Mouse (Mus musculus): ENCODE measurements around the gene Kif26a.

DNA sequence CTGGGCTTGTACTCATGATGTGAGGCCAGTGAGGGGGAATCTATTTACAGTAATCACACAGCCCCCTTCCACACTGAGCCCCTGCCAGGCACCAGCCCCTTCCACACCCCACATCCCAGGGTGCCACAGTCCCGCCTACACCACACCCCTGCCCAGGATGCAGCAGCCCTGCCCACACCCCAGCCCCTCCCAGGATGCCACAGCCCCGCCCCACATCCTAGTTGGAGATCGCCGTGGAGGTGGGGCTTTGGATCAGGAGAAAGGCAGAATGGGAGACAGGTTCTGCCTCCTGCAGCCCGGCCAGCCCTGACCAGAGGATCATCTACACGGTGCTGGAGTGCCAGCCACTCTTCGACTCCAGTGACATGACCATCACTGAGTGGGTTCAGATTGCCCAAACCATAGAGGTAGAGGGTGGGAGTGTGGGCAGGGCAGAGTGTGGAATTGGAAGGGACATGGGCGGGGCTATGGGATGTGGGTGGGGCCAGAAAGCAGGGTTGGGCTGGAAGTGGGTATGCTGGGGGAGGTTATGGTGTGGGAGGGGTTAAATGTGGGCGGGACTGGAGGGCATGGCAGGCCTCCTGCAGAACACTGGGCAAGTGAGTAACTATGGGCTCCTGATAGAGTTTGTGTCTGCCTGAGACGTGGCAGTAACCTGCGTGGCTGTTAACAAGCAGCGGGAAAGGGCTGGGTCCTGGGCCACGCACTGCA is 33.2 kb upstream of the Kif26a start:
- TF ChIP-seq POLR2A (IDR thresholded peaks at IDR 0.05; ENCODE audit: borderline replicate concordance, control insufficient read depth, low read depth, low read length): no peak
- TF ChIP-seq CTCF (IDR thresholded peaks at IDR 0.05; ENCODE audit: control insufficient read depth, insufficient read depth, low read length): no peak

Measured in bone marrow, adult 2 months (tissue).